Mouse (Mus musculus) left cerebral cortex, postnatal 10 days (tissue): ENCODE results near the gene Gse1. TPM values are rescaled to one million over a fixed set of nuclear protein-coding genes. Genes with fewer than 3 reads are reported as not detected.

Source experiments
- DNase-seq, 2 experiments: peaks; one replicate each; pipeline ENCODE4 v3.0.0; 2021 to 2022; ENCODE audit warnings: low spot score in 2 of 2, mixed read lengths in 1 of 2; ENCODE audit errors: extremely low spot score in 1 of 2
- intact Hi-C: fragments of 180-260 bp; cut with DNase I; formaldehyde crosslinking; loops from one replicate; pipeline ENCODE4 v1.15.1; 2025
- total RNA-seq, 2 experiments: library from RNA; stranded (reverse); gene quantifications; 2 replicates each; pipeline ENCODE4 v1.2.3; 2021

Gene Gse1
- total RNA-seq, 2 experiments from 2014 or later = 41.7 to 45.3 TPM

DNA sequence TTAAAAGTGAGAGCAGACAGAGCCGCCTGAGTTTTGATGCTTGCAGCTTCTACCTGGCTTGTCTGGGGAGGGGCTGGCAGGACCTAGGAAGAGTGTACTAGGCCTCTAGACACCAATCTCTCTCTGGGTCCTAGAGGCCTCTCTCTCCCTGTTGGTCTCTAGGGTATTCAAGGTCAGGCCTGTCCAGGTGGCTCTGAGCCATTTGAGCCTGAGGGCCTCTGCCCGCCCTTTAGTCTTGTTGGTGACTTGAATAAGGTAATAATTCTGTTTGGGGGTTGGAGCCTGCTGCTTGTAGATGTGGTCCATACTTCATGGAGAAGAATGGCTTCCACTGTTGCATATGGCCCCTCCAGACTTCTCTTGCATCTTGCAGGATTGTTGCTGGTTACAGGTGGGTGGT, 287.0 kb downstream of the Gse1 start:
- intact Hi-C loops = no loop called here
- DNase-seq = no peak

DNA sequence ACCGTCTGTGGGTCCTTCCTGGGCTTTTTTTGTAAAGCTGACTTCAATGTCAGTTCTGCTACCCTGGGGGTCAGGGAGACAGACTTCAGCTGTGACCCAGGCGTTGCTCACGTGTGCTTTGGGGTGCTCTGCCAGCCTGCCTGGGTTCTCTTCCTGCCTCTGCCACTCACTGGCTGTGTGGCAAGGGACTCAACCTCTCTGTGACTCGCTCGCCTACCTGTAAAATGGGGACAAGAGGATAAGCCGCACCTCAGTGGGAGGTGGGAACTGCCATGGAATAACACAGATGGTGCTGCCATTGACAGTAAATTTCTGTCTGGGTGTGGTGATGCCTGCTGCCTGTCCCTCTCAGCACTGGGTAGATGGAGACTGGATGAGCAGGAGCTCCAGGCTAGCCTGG, 287.4 kb downstream of the Gse1 start:
- intact Hi-C loops = no loop called here
- DNase-seq = no peak

DNA sequence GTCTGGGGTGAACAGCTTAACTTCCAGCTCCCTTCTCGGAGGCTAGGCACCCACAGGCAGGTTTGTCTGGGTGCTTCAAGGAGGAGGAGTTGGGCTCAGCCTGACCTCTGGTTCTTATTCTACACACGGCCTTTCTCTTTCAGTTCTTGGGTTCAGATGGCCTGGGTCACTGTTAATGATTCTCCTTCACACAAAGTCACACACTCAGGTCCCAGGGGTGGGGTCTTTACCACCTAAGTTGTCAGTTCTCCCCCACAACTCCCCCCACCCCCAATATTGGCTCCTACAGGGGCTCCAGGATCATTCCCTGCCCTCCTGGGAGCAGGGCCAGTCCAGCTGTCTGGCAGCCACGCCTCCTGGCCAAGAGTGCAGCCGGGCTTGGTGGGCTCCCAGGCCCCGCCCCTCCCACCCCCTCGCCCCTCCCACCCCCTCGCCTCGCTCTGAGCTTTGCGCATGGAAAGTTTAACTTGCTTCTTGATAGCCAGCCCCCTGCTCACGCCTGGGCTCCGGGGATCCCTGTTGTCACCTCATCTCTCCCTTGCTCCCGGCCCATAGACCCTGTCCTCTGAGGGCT, 288.0 kb downstream of the Gse1 start:
- intact Hi-C loops = no loop called here
- DNase-seq = no peak

DNA sequence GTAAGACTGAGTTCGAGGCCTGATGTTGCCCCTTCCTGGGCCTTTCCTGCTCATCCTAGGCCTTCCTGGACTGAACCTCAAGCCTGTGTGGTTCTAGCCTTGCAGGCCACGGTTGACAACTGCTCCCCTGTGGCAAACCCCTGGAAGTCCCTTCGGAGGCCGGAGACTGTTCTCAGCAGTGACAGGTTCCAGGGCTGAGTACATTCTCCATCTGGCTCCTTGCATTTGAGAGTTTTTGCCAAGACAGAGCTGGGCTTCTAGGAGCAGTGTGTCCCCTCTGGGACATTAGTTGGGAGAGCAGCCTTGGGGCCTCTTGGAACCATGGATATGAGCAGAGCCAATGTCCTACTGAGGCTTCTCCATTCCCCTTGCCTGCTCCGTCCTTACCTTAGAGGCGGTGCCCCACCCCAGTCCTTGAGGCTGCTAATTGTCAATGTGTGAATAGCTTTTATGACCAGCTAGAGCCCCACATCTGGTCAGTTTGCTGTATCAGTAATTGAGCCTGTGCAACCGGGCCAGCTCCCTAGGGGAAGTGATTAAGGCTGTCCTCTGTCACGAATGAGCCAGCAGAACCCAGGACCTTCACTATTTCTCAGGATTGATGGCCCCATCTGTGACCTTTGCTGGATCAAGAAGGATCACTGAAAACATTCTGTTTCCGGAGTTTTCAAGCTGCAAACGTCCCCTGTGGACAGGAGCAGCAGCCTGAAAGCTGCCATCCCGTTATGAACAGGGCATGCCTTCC, 289.6 kb downstream of the Gse1 start:
- DNase-seq = no peak
- intact Hi-C loops = no loop called here

DNA sequence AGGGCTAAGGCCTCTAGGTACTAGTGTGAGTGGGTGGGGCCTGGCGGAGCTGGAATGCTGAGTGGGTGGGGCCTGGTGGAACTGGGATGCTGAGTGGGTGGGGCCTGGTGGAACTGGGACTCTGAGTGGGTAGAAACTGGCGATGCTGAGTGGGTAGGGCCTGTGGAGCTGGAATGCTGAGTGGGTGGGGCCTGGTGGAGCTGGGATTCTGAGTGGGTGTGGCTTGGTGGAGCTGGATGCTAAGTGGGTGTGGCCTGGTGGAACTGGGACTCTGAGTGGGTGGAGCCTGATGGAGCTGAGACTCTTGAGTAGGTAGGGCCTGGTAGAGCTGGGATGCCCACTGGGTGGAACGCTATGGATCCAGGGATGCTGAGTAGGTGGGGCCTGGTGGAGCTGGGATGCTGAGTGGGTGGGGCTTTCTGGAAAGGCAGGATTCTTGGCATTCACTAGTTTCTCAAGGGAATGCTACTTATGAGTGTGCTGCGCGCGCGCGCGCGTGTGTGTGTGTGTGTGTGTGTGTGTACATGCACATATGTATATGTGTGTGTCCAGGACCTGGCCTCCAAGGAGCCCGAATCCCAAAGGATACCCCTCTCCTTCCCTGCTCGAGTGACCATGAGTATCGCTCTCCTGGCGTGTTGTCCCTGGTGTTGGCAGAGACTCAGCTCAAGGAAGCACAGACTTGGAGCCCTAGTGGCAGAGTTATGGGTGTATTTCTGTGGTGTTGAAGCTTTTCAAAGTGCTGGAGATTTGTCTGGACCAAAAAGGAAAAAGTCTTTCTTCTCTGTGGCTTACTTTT, 290.7 kb downstream of the Gse1 start:
- intact Hi-C loops = no loop called here
- DNase-seq = no peak

DNA sequence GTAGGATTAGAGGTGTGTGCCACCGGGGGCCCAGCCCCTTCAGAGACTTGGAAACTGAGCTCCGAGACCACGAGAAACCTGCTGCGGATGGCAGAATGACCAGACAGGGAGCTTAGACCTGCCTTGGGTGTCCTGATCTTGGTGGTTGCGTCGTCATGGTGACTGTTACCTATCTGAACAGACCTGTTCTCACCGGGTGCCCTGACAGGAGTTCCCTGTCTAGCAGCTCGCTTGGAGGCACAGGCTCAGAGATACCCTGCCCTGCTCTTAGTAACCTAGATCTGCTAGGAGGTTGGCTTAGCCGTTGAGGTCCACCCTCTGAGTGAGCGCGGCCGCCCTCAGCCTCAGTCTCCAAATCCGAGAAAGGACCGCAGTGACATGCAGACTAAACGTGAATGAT, 292.0 kb downstream of the Gse1 start:
- intact Hi-C loops = no loop called here
- no peak for DNase-seq

DNA sequence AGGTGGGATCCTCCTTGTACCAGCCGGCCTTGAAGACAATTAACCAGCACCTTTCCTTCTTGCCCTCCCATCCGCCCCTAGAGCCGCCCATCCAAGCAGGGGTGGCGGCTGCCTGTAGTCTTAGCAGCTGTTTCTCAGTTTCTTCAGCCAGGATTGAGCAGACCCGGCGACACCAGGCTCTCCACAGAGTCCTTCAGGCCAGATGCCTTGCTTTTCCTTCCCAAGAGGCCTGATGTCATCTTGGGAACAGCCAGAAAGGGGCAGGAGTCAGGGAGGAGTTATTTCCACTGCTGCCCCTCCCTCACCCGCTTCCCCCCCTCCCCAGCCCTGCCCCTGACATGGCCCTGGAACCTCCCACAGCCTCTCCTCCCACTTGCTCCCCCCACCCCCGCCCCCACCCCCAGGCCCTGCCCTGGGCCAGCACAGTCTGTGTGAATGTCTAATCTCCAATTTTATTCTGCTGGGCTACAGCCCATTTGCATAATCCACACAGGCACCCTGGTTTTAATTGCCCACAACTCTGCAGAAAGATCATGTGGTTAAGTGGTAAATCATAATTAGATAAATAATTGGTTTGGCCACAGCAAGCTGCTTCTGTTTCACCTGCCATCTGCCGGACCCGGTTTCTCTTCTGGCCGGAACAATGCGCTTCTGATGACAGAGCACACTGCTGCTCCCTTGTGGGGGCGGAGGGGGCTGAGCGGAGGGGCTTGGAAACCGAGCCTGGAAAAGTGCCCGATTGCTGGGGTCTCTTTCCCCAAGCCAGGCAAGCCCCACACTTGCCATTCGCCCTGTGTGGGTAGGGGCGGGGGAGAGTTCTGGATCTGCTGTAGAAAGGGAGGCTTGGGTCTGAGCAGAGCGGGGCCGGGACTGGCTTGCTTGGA, 292.7 kb downstream of the Gse1 start:
- intact Hi-C loops = no loop called here
- no peak for DNase-seq

DNA sequence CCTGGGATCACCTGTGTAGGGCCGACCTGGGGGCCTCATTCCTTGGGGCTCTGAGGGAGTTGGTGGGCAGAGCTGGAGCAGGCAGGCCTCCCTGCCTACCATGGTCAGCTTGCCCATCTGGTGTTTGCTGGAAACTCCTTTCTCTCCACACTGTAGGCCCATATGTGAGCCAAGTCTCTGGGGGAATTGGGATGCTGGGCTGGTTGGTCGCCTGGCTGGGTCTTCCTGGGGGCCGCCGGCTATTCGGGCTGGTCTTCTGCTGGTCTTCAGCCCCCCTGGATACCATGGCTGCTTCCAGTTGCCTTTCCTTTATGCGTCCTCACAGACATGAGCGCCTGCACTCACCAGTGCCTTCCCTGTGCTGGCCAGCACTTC, 293.3 kb downstream of the Gse1 start:
- intact Hi-C loops = no loop called here
- no peak for DNase-seq

DNA sequence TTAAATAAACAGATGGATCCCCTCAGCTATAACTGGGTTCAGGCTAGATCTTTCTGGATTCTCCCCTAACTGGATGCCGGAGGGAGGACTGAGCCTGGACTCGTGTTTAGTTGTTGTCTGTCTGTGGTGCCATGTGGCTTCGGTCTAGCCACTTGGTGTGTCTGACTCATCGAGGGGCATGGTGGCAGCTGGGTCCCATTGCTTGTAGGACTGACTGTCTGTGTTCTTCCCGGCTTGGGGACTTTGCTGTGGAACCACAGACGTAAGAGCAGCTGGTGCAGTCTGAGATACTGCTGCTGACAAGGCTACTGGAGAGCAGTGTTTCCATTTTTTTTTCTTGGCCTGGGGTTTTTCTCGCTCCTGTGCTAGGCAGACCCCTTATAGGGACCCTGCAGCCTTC, 295.4 kb downstream of the Gse1 start:
- no peak for DNase-seq
- intact Hi-C loops = no loop called here

DNA sequence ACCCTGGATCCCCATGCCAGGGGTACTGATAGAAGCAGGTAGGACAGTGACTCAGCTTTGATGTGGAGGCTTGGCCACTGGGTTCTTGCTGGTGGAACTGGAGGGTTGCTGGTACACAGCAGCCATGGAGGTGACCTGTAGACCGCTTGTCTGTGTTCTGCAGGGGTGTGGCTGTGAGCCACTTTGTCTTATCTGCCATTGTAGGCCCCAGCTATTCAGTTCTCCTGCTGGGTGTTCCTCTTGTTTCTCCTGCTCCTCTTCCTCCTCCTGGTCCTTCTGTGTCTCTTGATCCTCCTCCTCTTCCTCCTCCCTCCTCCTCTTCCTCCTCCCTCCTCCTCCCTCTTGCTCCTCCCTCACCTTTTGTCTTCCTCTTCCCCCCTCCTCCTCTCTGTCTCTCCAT, 296.9 kb downstream of the Gse1 start:
- intact Hi-C loops = no loop called here
- DNase-seq = no peak

DNA sequence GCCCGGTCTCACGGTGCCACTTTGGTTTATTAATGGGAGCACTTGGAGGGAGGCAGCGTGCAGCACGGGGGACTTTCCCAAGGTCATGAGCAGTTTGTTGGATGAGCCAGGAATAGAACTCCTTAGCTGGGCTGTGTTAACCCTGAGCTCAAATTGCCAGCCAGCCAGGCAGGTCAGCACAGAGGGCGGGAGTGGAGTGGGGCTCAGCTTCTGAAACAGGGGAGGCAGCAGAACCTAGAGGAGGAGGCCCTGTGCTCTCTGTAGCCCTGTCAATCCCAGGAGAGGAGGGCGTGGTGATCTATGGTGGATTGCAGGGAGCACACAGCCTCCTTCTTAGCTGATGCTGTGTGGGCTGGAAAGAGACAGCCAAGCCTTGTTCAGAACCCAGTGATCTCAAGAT, 297.6 kb downstream of the Gse1 start:
- no peak for DNase-seq
- intact Hi-C loops = no loop called here

DNA sequence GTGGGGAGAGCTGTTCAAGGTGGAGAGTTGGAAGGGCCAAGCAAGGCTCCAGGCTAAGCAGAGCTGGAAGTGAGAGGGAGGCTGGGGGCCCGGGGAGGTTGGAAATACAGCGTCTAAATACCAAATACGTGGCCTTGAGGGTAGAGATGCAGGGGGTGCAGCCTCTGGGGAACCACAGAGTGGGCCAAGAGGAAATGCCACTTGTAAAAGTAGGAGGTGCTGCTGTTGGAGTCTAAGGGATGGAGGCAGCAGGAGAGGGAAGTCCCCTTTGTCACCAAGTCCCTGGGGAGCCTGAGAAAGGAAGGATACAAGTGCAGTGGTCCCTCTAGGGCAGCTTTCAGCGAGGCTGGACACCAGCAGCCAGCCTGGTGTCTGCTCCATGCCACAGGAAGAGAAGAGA, 298.3 kb downstream of the Gse1 start:
- no peak for DNase-seq
- intact Hi-C loops = no loop called here

DNA sequence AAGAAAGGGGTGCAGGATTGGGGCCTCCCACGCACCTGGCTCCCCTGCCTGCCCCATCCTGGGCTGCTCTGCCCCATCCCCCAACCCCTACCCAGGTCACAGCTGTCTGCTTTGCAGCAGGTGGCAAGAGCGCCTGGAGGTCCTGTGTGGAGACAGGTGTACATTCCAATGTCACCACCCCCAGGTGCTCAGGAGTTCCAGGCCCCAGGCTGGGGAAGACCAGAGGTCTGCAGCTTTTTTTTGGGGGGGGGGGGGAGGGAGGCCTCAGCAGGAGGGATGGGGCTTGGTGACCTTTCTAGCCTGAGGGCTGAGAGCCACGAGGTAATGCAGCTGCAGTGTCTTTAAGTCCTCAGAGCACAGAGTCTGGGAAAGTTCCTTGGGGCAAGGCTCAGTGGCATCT, 300.1 kb downstream of the Gse1 start:
- no peak for DNase-seq
- intact Hi-C loops = no loop called here

DNA sequence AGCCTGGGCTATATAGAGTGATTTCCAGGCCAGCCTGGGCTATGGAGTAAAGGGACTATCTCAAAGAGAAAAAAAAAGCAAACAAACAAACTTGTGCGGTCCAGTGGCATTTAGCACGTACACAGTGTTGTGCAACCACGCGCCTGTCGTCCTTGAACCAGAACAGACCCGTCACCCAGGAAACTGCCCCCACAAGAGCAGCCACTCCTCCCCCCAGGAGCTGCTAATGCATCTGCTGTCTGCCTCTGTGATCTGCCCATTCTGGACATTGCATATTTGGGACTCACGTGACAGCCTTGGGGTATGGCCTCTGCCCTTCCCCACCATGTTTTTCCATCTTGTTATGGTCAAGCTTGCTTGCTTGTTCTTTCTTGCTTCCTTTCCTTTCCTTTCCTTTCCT, 301.0 kb downstream of the Gse1 start:
- no peak for DNase-seq
- intact Hi-C loops = no loop called here

DNA sequence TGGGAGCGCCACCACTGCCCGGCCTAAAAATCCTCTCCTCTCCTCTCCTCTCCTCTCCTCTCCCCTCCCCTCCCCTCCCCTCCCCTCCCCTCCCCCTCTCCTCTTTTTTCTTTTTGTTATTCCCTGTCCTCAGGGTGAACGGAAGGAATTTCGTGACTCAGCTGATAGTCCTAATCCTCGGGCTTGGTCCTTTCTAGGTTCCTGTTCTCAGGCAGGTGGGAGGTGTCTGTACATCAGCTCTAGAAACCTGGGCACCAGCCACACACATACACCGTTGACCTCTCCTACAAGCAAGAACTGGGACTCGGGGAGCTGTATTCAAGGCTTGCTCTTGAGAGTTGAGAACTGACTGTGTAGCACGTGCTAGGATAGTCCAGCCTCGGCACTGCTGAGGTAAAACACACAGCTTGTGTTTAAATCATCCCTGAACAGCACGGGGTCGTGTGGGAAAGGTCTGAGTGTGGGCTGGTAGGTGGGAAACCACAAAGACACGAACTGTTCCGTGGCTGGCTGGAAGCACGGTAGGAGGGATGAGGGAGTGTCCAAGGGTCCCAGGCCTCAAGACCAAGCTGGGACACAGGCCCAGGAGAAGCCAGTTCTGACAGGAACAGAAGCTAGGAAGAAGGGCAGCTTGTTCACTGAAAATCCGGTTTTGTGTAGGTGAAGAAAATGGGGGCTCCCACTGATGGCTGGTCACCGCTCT, 302.8 kb downstream of the Gse1 start:
- intact Hi-C loops = no loop called here
- DNase-seq = no peak

DNA sequence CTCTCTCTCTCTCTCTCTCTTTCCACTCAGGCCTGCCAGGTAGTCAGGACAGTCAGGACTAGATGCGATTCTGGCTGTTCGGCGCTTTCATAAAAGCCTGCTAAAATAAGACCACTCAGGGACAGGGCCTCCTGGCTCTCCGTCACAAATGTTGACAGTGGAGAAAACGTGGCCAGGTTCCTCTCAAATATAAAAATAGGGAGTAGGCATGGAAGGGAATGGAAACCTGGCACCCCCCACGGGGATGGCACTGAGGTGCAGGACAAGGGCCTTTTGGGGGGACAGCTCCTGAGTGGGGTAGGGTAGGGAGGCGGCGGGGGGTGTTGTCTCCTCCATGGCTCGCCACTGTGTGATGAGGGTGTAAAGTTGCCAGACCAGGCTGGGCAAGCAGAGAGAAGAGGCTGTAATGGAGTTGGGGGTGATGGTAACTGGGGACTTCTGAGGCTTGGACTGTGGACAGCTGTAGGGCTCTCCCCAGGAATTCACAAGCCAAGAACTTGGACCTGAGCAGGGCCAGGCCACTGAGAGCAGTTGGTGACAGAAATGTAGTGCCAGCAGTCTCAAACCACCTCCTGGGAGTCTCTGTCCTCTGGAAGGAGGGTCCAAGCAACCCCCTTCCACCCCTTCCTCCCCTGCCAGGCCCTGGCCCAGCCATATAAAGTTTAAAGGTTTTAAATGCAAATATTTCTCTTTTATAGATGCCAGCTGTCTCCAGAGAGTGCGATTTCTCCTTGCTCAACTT, 303.7 kb downstream of the Gse1 start:
- intact Hi-C loops = no loop called here
- DNase-seq = peak in 1 of 2 experiments; percentile 52

DNA sequence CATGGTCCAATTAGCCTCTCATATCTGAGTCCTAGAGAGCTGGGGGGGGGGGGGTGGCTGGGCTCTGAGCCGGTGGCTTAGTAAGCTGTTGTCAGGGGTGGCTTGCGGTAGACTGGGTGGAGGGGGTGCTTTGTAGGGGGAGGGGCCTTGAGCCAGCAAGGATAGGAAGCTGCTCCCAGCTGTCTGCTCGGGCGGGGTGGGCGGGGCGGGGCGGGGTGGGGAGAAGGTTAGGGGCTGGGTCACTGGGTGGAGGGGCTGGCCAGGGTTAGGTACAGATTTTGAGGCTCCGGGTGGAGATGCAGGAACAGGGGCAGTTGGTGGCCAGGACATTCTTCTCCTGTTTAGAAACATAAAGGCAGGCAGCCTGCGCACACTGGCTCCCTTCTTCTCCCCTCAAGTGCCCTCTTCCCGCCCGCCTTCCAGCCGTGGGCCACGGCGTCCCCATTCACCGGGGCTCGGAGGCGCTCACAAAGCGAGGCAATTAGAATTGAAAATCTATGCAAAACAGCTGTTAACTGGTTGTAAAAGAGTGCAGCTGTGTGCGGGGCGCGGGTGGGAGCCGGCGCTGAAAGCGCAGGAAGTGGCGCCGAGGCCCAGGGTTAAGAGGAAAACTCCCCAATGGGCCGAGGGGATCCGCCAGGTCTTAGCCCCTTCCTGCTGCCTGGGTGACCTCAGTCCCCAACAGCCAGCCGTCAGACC, 304.4 kb downstream of the Gse1 start:
- DNase-seq = peak in 1 of 2 experiments; percentile 56
- intact Hi-C loops = no loop called here

DNA sequence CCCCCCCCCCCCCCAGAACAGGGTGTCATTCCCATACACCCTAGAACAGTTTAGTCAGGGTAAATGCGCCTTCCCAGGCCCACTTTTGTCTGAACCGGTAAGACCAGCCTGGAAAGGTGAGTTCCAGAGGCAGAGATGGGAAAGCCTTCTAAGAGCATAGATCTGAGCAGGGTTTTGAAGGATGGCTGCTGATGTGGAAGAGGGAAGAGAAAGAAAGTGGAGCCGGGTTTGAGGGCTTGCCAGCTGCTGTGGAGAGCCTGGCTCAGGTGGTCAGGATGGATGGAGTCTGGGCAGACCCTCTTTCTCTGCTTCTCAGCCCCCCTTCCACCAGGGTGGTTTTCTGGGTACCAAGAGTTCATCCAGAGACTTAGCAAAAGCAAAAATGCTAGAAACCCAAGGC, 305.1 kb downstream of the Gse1 start:
- intact Hi-C loops = no loop called here

More for the DNA sequence above, 305.1 kb downstream of the Gse1 start:
- DNase-seq = no peak
